Mouse (Mus musculus) lung, embryonic 15.5 days (tissue): ENCODE data around the gene Sf3a3. TPM values are rescaled to one million over a fixed set of nuclear protein-coding genes. Genes with fewer than 3 reads are reported as not detected.

Source experiments
- ATAC-seq: fragments of 200-750 bp; cut with Nextera tagmentation; 2 replicates; pipeline ENCODE4 v1.8.0; 2017; ENCODE audit warnings: moderate number of reproducible peaks, borderline replicate concordance; ENCODE audit not compliant: low FRiP score, low TSS enrichment; ENCODE audit errors: extremely low read depth
- H3K27ac ChIP-seq: fragments of 300-500 bp; sonication (generic); 2 replicates; pipeline ENCODE4 v1.5.1; 2015; ENCODE audit warnings: moderate library complexity, mild to moderate bottlenecking, inconsistent platforms
- H3K27me3 ChIP-seq: fragments of 300-500 bp; sonication (generic); 2 replicates; pipeline ENCODE4 v1.6.1; 2015; ENCODE audit warnings: inconsistent platforms
- H3K36me3 ChIP-seq: fragments of 300-500 bp; sonication (generic); 2 replicates; pipeline ENCODE4 v1.6.1; 2015; ENCODE audit warnings: inconsistent platforms
- H3K4me1 ChIP-seq: fragments of 300-500 bp; sonication (generic); 2 replicates; pipeline ENCODE4 v1.6.1; 2015; ENCODE audit warnings: inconsistent platforms
- H3K4me2 ChIP-seq: fragments of 300-500 bp; sonication (generic); 2 replicates; pipeline ENCODE4 v1.6.1; 2015; ENCODE audit warnings: inconsistent platforms, mild to moderate bottlenecking, moderate library complexity
- H3K4me3 ChIP-seq: fragments of 300-500 bp; sonication (generic); 2 replicates; pipeline ENCODE4 v1.5.1; 2015; ENCODE audit warnings: mild to moderate bottlenecking, inconsistent platforms
- H3K9ac ChIP-seq: fragments of 300-500 bp; sonication (generic); 2 replicates; pipeline ENCODE4 v1.6.1; 2015; ENCODE audit warnings: inconsistent platforms
- H3K9me3 ChIP-seq: fragments of 300-500 bp; sonication (generic); 2 replicates; pipeline ENCODE4 v1.6.1; 2016; ENCODE audit warnings: inconsistent platforms
- WGBS: fragments of 180-500 bp; shearing (Covaris S2); methylation state at CpG from one replicate; pipeline ENCODE4 v1.1.7; 2015; 5-methylcytosine and 5-hydroxymethylcytosine counted together
- polyA plus RNA-seq: library from polyadenylated mRNA; unstranded; fragments of >200 nt; fragmentation: Nextera tagmentation; extraction: Ambion mirVana; gene quantifications from 2 replicates; pipeline ENCODE4 v1.2.1, GENCODE M21; 2015

The Sf3a3 gene
- polyA plus RNA-seq, 1 experiment from 2014 or later: 148 TPM

DNA sequence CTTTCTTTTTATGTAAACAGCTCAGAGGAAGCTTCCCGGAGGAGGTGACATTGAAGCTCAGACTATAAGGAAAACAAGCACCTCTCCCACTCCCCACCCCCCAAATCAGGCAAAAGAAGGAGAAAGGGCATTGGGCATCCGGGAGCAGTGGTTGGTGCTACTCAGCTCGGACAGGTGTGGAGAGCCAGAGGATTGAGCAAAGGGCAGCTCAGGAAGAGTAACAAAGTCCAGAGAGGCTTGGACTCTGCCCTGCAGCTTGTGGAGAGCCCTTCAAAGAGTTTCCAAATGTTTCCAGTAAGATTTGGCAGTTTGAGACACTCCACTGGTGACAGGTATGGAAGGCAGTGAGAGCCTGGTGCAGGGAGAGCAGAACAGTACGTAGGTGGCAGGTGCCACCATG, 33.3 kb downstream of the Sf3a3 start:
- H3K27me3 ChIP-seq: no peaks in the 10 kb centered on the region; the same call in 1 of the 2 replicates
- no peak overlapping the region for H3K4me3 ChIP-seq
- no peak overlapping the region for H3K4me2 ChIP-seq
- peaks cover 15% of the 10 kb centered on the region for H3K4me1 ChIP-seq
- no peak overlapping the region for H3K27ac ChIP-seq
- H3K9me3 ChIP-seq: no peaks in the 10 kb centered on the region
- WGBS: 54% methylated on average over 4 of the region's 4 CpGs
- no peak overlapping the region for H3K9ac ChIP-seq
- no peak for ATAC-seq
- no peaks in the 10 kb centered on the region for H3K36me3 ChIP-seq

- peak; percentile 98 for ATAC-seq
- H3K9me3 ChIP-seq: no peaks in the 10 kb centered on the region
- peaks cover 32% of the 10 kb centered on the region for H3K4me1 ChIP-seq
- peak overlapping the region; percentile 59 for H3K9ac ChIP-seq
- peak overlapping the region; percentile 91 for H3K4me2 ChIP-seq
- no peaks in the 10 kb centered on the region; the same call in 1 of the 2 replicates for H3K27me3 ChIP-seq
- under 1% methylated on average over 75 of the region's 75 CpGs for WGBS
- H3K27ac ChIP-seq: peak overlapping the region; percentile 20
- H3K36me3 ChIP-seq: no peaks in the 10 kb centered on the region
- H3K4me3 ChIP-seq: peak overlapping the region; percentile 73
Observed at GRCm38 (mm10) chr4:124751300-124752250, 37.0 kb downstream of the Sf3a3 start.

DNA sequence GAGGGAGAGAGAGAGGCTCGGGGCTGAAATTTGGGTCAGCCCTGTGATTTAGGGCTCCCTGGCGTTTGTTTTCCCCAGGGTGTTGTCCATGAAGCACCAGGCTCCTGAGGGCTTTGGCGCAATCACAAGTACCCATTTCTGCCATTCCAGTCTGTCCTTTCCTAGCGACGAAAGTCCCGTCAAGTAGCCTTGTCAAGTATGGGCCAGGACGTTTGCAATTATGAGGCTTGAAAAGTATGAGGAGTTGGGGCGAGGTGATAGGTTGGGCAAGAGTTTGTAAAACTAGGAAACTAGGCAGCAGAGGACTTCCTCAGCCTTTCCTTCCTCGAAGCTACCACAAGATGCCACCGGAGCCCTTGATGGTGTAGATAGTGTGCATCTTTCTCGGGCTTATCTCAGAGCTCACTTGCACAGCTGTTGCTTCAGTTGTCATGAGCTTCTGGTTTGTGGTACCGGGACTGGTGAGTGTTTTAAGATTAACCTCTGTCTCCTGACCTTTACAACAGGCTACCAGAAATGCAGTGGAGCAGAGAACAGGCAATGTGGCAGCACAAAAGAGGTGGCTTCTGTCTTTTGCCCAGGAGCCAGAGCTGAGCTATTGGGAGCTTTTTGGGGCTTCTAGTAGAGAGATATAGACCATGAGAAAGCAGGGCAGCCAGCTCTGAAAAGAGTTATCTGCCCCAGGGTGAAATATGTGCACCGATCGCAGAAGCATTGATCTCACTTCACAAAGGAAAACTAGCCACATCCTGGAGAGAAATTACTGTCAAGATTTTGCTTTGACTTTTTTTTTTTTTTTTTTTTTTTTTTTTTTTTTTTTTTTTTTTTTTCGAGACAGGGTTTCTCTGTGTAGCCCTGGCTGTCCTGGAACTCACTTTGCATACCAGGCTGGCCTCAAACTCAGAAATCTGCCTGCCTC, 38.0 kb downstream of the Sf3a3 start:
- no peaks in the 10 kb centered on the region for H3K36me3 ChIP-seq
- no peaks in the 10 kb centered on the region; the same call in 1 of the 2 replicates for H3K27me3 ChIP-seq
- peak overlapping the region; percentile 20 for H3K27ac ChIP-seq
- peaks cover 32% of the 10 kb centered on the region for H3K4me1 ChIP-seq
- 15% methylated on average over 15 of the region's 15 CpGs for WGBS
- no peaks in the 10 kb centered on the region for H3K9me3 ChIP-seq
- H3K4me2 ChIP-seq: peak overlapping the region; percentile 91
- H3K4me3 ChIP-seq: peak overlapping the region; percentile 73
- H3K9ac ChIP-seq: peak overlapping the region; percentile 59
- no peak for ATAC-seq

- Histone ChIP-seq H3K27me3 (no peaks in the 10 kb centered on the region), H3K27ac (no peak overlapping the region), H3K9ac (no peak overlapping the region), H3K4me1 (peaks cover 41% of the 10 kb centered on the region), H3K9me3 (no peaks in the 10 kb centered on the region), H3K4me2 (no peak overlapping the region), H3K4me3 (no peak overlapping the region), H3K36me3 (no peaks in the 10 kb centered on the region)
- ATAC-seq: no peak
- 44% methylated on average over 7 of the region's 7 CpGs for WGBS
Observed at GRCm38 (mm10) chr4:124755526-124755925, 41.0 kb downstream of the Sf3a3 start.

GRCm38 (mm10) chr4:124759305-124759811, 44.8 kb downstream of the Sf3a3 start:
- no peak overlapping the region for H3K9ac ChIP-seq
- H3K27me3 ChIP-seq: no peaks in the 10 kb centered on the region
- H3K27ac ChIP-seq: peak overlapping the region; percentile 63
- H3K9me3 ChIP-seq: no peaks in the 10 kb centered on the region
- H3K36me3 ChIP-seq: no peaks in the 10 kb centered on the region
- no peak overlapping the region for H3K4me2 ChIP-seq
- peaks cover 16% of the 10 kb centered on the region for H3K4me1 ChIP-seq
- WGBS: 52% methylated on average over 7 of the region's 7 CpGs
- ATAC-seq: 0 out of 2 replicates have a peak, but pooled peaks have one; percentile 57
- no peak overlapping the region for H3K4me3 ChIP-seq

DNA sequence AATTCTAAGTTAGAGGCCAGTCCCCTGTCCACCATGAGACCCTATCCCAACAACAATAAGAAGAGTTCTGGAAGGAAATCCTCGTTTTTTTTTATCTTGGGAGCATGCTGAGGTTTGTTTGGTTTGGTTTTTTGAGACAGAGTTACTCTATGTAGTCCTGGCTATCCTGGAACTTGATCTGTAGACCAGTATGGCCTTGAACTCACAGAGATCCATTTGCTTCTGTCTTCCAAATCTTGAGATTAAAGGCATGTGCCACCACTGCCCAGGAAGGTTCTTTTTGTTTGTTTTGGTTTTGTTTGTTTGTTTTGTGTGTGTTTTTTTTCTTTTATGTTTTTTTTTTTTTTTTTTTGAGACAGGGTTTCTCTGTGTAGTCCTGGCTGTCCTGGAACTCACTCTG, 46.6 kb downstream of the Sf3a3 start:
- no peaks in the 10 kb centered on the region for H3K36me3 ChIP-seq
- H3K9ac ChIP-seq: no peak overlapping the region
- WGBS: 29% methylated on average over 1 of the region's 1 CpGs
- no peaks in the 10 kb centered on the region for H3K27me3 ChIP-seq
- H3K4me3 ChIP-seq: no peak overlapping the region
- no peak overlapping the region for H3K4me2 ChIP-seq
- peaks cover 13% of the 10 kb centered on the region for H3K4me1 ChIP-seq
- no peaks in the 10 kb centered on the region for H3K9me3 ChIP-seq
- H3K27ac ChIP-seq: no peak overlapping the region
- ATAC-seq: no peak

DNA sequence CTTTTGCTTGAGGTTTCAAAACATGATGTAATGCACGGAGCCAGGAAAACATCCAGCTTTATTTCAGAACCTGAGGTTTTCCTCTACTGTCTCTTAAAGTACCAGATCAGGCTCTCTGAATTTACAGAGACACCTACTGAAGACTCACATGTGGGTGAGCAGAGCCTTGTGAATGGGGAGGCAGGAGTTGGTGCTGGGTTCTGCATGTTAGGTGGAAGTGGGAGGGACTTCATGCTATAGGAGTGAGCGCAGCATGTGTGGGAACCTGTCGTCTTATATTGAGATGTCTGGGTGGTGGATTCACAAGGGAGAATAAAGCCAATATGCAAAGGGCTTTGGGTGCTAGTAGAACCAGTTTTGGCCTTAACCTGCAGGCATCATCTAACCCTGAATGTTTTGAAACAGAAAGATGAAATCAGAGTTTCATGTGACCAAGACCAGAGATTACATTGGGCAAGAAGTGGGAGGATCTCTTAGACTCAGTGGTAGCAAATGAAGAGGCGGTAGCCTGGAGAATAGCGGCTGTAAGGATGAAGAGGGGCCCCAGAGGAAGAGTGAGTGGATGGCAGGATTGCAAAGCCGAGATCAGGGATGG, 48.4 kb downstream of the Sf3a3 start:
- Histone ChIP-seq H3K9ac (no peak overlapping the region), H3K4me1 (peaks cover 18% of the 10 kb centered on the region), H3K4me3 (no peak overlapping the region), H3K27me3 (no peaks in the 10 kb centered on the region), H3K9me3 (no peaks in the 10 kb centered on the region), H3K36me3 (no peaks in the 10 kb centered on the region), H3K4me2 (no peak overlapping the region), H3K27ac (no peak overlapping the region)
- ATAC-seq: no peak
- 79% methylated on average over 6 of the region's 6 CpGs for WGBS

DNA sequence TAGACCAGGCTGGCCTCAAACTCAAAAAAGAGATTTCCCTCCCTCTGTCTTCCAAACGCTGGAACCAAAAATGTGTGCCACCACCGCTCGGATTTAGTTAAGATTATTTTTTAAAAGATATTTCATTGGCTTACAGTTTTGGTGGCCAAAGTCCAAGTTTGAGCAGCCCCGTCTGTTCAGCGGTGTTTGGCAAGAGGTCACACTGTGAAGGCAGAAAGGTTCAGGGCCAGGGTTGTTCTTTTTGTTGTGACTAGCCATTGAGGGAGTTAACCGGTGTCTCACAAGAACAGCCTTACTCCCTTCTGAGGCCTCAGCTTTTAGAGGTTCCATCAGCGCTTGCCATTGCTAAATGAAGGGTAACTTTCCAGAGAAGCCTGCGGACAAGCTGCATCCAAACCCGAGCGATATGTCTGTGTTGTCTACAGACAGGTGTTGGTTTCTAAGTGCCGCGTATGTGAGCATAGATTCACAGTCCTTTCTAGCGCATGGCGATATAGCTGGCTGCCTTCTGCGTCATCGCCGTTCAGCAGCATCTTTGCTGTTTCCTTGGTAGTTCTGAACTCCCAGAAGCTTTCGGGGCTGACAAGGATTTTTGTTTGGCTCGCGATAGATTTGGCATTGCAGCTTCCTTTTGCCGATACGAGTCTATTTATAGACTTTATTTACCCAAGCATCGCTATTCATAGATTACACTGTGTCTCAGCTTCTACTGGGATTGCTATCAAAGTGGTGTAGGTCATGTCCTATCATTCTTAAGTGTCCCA, 51.4 kb downstream of the Sf3a3 start:
- peaks cover 9% of the 10 kb centered on the region; the same call in 1 of the 2 replicates for H3K4me1 ChIP-seq
- H3K4me2 ChIP-seq: no peak overlapping the region
- H3K27me3 ChIP-seq: no peaks in the 10 kb centered on the region
- WGBS: 69% methylated on average over 23 of the region's 23 CpGs
- no peak for ATAC-seq
- no peaks in the 10 kb centered on the region for H3K36me3 ChIP-seq
- no peaks in the 10 kb centered on the region for H3K9me3 ChIP-seq
- no peak overlapping the region for H3K27ac ChIP-seq
- no peak overlapping the region for H3K9ac ChIP-seq
- H3K4me3 ChIP-seq: no peak overlapping the region

- Histone ChIP-seq H3K36me3 (no peaks in the 10 kb centered on the region), H3K9me3 (no peaks in the 10 kb centered on the region), H3K4me1 (peaks cover 9% of the 10 kb centered on the region; the same call in 1 of the 2 replicates), H3K27ac (no peak overlapping the region), H3K27me3 (no peaks in the 10 kb centered on the region), H3K9ac (no peak overlapping the region), H3K4me3 (no peak overlapping the region), H3K4me2 (no peak overlapping the region)
- 34% methylated on average over 2 of the region's 2 CpGs for WGBS
- ATAC-seq: no peak
Observed at GRCm38 (mm10) chr4:124766566-124766940, 52.0 kb downstream of the Sf3a3 start.

GRCm38 (mm10) chr4:124768963-124769591, 54.5 kb downstream of the Sf3a3 start:
- 76% methylated on average over 13 of the region's 13 CpGs for WGBS
- Histone ChIP-seq H3K9me3 (no peaks in the 10 kb centered on the region), H3K4me2 (no peak overlapping the region), H3K4me1 (peaks cover 9% of the 10 kb centered on the region; the same call in 1 of the 2 replicates), H3K9ac (no peak overlapping the region), H3K36me3 (no peaks in the 10 kb centered on the region), H3K27ac (no peak overlapping the region), H3K27me3 (no peaks in the 10 kb centered on the region), H3K4me3 (no peak overlapping the region)
- ATAC-seq: no peak
